Mouse (Mus musculus): Measurements from ENCODE around the gene 4933407L21Rik.

The 4933407L21Rik gene

GRCm38 (mm10) chr1:85928057-85928687 lies at the start of gene 4933407L21Rik:
4933407L21Rik (plus strand) TSS chr1:85928483.
- DNase-seq (ENCODE audit: low read depth, low spot score) = peak; percentile 95

- DNase-seq (ENCODE audit: low read depth, low spot score) = no peak
Observed at GRCm38 (mm10) chr1:85882003-85882402, 46.3 kb upstream of the 4933407L21Rik start.

GRCm38 (mm10) chr1:85887221-85887620 lies 41.1 kb upstream of the 4933407L21Rik start:
- DNase-seq (ENCODE audit: low read depth, low spot score) = no peak

- peak; percentile 96 for DNase-seq (ENCODE audit: low read depth, low spot score)
Observed at GRCm38 (mm10) chr1:85894231-85894747, 34.0 kb upstream of the 4933407L21Rik start, which contains the start of gene Itm2c. Itm2c (plus strand) TSS chr1:85894281.

GRCm38 (mm10) chr1:85894748-85895360 lies 33.4 kb upstream of the 4933407L21Rik start:
- DNase-seq (ENCODE audit: low read depth, low spot score) = peak; percentile 55

GRCm38 (mm10) chr1:85895391-85895837 lies 32.9 kb upstream of the 4933407L21Rik start:
- DNase-seq (ENCODE audit: low read depth, low spot score) = peak; percentile 88

GRCm38 (mm10) chr1:85896110-85896509 lies 32.2 kb upstream of the 4933407L21Rik start:
- no peak for DNase-seq (ENCODE audit: low read depth, low spot score)

GRCm38 (mm10) chr1:85896781-85897700 lies 31.2 kb upstream of the 4933407L21Rik start:
- DNase-seq (ENCODE audit: low read depth, low spot score) = no peak

- DNase-seq (ENCODE audit: low read depth, low spot score) = no peak
Observed at GRCm38 (mm10) chr1:85897901-85898760, 30.2 kb upstream of the 4933407L21Rik start.

GRCm38 (mm10) chr1:85898761-85899387 lies 29.4 kb upstream of the 4933407L21Rik start:
- peak; percentile 89 for DNase-seq (ENCODE audit: low read depth, low spot score)

- peak; percentile 80 for DNase-seq (ENCODE audit: low read depth, low spot score)
Observed at GRCm38 (mm10) chr1:85899388-85899761, 28.9 kb upstream of the 4933407L21Rik start.

- DNase-seq (ENCODE audit: low read depth, low spot score) = peak; percentile 66
Observed at GRCm38 (mm10) chr1:85900521-85901333, 27.6 kb upstream of the 4933407L21Rik start.

GRCm38 (mm10) chr1:85901516-85902107 lies 26.7 kb upstream of the 4933407L21Rik start:
- DNase-seq (ENCODE audit: low read depth, low spot score) = no peak

- DNase-seq (ENCODE audit: low read depth, low spot score) = peak; percentile 87
Observed at GRCm38 (mm10) chr1:85902108-85902561, 26.1 kb upstream of the 4933407L21Rik start.

- DNase-seq (ENCODE audit: low read depth, low spot score) = no peak
Observed at GRCm38 (mm10) chr1:85906892-85907291, 21.4 kb upstream of the 4933407L21Rik start.

- no peak for DNase-seq (ENCODE audit: low read depth, low spot score)
Observed at GRCm38 (mm10) chr1:85908754-85909590, 19.3 kb upstream of the 4933407L21Rik start.

- DNase-seq (ENCODE audit: low read depth, low spot score) = no peak
Observed at GRCm38 (mm10) chr1:85913078-85913755, 15.1 kb upstream of the 4933407L21Rik start.

GRCm38 (mm10) chr1:85915890-85916289 lies 12.4 kb upstream of the 4933407L21Rik start:
- no peak for DNase-seq (ENCODE audit: low read depth, low spot score)

Data from brain, adult 2 months (tissue).